Mouse (Mus musculus) brown adipose tissue, adult 24 weeks (tissue): ENCODE data around the gene Rnf187. TPM values are rescaled to one million over a fixed set of nuclear protein-coding genes. Genes with fewer than 3 reads are reported as not detected.

Experiments
- H3K27ac ChIP-seq: fragments of 200-500 bp; replicated peaks from 2 replicates; pipeline ENCODE4 v1.5.1; 2012; ENCODE audit warnings: low read depth, mild to moderate bottlenecking, low read length
- H3K4me1 ChIP-seq: fragments of 200-500 bp; 2 replicates; pipeline ENCODE4 v1.6.1; 2012; ENCODE audit warnings: low read length, mixed read lengths; ENCODE audit not compliant: control insufficient read depth, insufficient read depth, insufficient read length
- H3K4me3 ChIP-seq: fragments of 200-500 bp; 2 replicates; pipeline ENCODE4 v1.5.1; 2012; ENCODE audit warnings: low read depth, mild to moderate bottlenecking, low read length, moderate library complexity; ENCODE audit not compliant: insufficient read depth
- polyA plus RNA-seq: library from polyadenylated mRNA; stranded (reverse); fragments of >200 nt; gene quantifications from 2 replicates; pipeline ENCODE4 v1.2.4, GENCODE M21; 2012; ENCODE audit not compliant: missing spikeins, insufficient read depth, insufficient read length

Gene Rnf187
- polyA plus RNA-seq, 1 experiment = 79.9 TPM

DNA sequence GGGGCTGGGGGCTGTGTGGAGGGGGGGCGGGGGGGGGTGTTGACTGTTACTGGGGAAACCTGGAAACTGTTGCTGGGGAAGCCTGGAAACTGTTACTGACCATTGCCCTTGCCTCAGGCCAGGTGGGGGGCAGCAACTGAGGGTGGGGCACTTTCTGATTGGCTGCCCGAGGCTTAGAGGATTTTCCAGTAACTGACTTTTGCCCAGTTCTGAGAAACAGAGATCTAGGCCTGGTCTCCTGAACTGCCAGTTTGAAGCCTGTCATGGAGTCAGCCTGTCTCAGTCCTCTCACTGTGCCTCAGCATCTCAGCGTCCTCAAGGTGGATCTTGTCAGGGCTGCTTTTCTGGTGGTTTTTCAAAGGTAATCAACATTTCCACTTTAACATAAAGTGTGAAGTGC lies 35.7 kb upstream of the Rnf187 start:
- H3K4me1 ChIP-seq = peaks cover 4% of the 10 kb centered on the region; the same call in 1 of the 2 replicates
- no peak overlapping the region for H3K27ac ChIP-seq
- H3K4me3 ChIP-seq = no peak overlapping the region

DNA sequence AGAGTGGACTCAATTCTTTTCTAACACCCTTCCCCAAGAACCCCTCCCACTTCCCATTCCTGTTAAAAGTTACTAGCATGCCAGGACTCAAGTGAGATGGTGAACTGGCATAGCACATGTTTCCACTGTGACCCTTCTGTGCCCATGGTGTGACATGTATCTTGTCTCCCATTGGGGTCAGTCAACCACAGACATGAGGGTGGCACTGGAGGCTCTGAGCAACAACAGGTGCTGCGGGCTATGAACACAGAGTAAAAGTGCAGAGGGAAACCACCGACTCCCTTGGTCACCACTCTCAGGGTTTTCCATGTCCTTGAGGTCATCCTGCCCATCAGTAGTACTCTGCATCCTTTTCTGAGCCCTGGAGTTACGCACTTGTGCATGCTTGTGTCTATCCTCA lies 33.1 kb upstream of the Rnf187 start:
- H3K4me1 ChIP-seq = 0 out of 2 replicates have a peak, but pooled peaks cover 2% of the 10 kb centered on the region
- no peak overlapping the region for H3K4me3 ChIP-seq
- no peak overlapping the region for H3K27ac ChIP-seq

DNA sequence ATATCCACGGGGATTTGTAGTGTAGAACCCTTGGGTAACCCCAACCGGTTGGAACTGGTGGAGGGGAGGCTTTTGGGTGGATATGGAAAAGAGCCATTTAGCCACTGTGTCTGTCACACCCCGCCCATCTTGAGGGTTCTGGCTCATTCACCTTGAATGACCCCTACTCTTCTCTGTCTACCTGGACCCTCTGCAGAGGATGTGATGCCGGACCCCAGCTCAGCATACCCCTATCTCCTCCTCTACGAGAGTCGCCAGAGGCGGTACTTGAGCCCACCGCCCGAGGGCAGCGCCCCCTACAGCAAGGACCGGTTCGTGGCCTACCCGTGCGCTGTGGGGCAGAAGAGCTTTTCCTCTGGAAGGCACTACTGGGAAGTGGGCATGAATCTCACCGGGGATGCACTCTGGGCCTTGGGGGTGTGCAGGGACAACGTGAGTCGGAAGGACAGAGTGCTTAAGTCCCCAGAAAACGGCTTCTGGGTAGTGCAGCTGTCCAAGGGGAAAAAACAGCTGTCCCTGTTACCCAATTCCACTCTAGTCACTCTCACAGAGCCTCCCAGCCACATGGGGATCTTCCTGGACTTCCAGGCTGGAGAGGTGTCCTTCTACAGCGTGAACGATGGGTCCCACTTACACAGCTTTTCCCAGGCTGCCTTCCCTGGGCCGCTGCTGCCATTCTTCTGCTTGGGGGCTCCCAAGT lies 32.3 kb upstream of the Rnf187 start:
- Histone ChIP-seq H3K4me3 (no peak overlapping the region), H3K27ac (no peak overlapping the region), H3K4me1 (0 out of 2 replicates have a peak, but pooled peaks cover 2% of the 10 kb centered on the region)

DNA sequence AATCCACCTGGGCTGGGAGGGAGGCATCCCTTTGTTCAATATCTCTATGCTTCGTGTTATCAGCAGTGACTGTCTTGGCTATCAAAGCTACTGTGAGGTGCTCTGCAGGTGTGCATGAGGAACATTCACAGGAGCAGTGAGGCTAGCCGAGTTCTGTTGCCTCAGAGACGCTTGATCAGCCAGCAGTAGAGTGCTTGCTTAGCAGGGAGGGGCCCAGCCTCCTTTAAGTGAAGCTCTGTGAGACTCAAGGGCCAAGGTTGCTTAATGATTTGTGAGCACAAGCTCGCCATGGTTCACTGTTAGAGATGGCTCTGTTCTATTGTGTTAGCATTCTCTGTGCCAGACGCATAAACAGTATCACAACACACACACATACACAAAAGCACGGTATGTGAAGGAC lies 30.9 kb upstream of the Rnf187 start:
- Histone ChIP-seq H3K4me3 (no peak overlapping the region), H3K27ac (no peak overlapping the region), H3K4me1 (no peaks in the 10 kb centered on the region)

DNA sequence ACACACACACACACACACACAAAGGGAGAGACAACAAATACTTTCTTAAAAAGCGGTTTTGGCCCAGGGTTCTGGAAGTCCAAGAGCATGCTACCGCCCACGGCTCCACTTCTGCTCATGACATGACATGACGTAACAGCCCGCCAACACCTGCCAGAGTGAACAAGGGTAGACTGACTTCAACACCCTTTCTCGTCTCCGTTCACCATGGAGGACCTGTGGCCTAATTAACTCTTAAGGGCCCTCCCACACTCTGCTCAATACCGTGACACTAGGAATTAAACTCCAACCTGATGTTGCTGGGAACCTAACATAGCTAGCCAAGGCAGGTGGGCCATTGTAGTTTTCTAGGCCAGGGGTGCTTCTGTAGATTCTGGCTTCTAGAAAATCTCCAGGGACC lies 30.3 kb upstream of the Rnf187 start:
- Histone ChIP-seq H3K27ac (no peak overlapping the region), H3K4me1 (no peaks in the 10 kb centered on the region), H3K4me3 (no peak overlapping the region)

DNA sequence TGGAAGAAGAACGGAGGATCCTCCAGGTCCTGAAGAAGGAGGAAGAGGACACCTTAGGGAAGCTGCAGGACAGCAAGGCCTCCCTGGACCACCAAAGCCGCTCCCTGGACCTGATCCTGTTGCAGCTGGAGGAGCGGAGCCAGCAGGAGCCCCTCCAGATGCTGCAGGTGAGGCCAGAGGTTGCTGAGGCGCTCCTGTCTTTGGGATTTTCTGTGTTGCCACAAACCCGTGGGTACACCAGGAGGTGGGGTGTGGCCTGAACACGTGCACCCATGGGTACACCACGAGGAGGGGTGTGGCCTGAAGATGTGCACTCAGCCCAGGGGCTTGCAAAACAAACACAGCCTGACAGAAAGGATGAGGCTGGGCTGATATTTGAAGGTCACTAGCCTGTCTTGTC lies 29.8 kb upstream of the Rnf187 start:
- Histone ChIP-seq H3K4me3 (no peak overlapping the region), H3K4me1 (no peaks in the 10 kb centered on the region)

DNA sequence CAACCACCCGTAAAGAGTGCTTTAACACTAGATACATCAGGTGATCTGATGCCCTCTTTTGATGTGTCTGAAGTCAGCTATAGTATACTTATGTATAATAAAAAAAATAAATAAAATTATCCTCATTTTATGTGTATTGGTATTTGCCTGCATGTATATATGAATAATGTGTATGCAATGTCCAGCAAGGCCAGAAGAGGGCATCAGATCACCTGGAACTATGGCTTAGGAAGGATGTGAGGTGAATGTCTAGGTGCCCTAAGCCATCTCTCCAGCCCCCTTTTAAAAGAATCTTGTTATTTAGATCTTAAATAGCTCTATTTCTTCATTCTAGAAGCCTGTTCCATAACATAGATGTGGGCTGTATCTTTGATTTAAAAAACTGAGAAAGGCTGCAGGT lies 28.6 kb upstream of the Rnf187 start:
- Histone ChIP-seq H3K4me3 (no peak overlapping the region), H3K27ac (no peak overlapping the region), H3K4me1 (no peaks in the 10 kb centered on the region)

More for the DNA sequence above, 29.8 kb upstream of the Rnf187 start:
- no peak overlapping the region for H3K27ac ChIP-seq

DNA sequence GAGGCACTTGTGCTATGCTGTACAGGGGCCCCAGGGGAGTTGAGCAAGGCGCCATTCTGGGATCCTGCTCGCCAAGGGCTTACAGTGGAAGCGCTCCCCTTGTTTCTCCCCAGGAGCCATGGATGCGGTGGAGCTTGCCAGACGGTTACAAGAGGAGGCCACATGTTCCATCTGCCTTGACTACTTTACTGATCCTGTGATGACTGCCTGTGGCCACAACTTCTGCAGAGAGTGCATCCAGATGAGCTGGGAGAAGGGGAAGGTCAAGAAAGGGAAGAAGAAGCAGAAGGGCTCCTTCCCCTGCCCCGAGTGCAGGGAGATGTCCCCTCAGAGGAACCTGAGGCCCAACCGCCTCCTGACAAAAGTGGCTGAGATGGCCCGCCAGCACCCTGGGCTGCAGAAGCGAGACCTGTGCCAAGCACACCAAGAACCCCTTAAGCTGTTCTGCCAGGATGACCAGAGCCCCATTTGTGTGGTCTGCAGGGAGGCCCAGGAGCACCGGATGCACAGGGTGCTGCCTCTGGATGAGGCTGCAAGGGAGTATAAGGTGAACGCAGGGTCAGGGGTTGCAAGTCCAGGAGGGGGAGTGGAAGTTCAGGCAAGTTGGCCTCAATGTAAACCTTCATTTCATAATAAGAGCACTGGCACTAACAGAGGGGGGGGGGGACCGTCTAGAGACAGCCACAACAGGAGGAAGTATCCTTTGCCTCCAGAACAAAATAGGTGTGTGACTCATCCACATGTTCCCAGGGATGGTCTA lies 26.5 kb upstream of the Rnf187 start:
- Histone ChIP-seq H3K27ac (no peak overlapping the region), H3K4me1 (no peaks in the 10 kb centered on the region), H3K4me3 (no peak overlapping the region)

DNA sequence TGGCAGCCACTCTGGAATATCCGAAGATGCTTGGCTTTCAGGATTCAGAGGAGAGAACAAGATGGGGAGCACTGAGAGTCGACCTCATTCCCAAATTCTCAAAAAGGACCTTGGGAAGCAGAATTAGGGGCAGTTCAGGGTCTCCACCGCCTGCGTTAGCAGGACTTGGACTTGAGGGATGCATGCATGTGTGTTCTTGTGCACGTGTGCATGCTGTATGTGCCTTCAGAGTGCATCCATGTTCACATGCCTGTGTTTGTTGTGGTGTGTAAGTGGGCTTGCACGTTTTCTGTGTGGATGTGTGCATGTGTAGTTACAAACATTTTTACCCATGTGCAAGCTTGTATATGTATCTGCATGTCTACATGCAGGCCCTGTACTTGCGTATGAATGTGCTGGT lies 25.5 kb upstream of the Rnf187 start:
- Histone ChIP-seq H3K27ac (no peak overlapping the region), H3K4me3 (no peak overlapping the region), H3K4me1 (no peaks in the 10 kb centered on the region)

DNA sequence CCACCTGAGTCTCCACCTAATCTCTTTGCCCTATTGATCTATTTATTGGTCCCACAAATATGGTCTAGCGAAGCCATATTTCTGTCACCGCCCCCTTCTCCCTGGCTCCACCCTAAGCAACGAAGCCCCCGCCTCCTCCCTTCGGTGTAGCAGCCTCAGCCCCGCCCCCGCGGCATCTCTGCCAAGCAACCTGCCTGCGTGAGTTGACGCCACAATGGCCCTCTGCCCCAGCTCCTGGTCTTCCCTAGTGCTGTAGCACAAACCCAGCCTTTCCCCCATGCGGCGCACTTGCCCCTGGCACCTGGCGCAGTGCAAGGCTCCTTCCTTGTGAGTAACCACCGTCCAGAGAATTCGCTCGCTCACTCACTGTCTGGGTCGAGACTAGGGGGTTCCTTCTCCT lies 24.8 kb upstream of the Rnf187 start:
- Histone ChIP-seq H3K27ac (no peak overlapping the region), H3K4me1 (no peaks in the 10 kb centered on the region), H3K4me3 (no peak overlapping the region)

DNA sequence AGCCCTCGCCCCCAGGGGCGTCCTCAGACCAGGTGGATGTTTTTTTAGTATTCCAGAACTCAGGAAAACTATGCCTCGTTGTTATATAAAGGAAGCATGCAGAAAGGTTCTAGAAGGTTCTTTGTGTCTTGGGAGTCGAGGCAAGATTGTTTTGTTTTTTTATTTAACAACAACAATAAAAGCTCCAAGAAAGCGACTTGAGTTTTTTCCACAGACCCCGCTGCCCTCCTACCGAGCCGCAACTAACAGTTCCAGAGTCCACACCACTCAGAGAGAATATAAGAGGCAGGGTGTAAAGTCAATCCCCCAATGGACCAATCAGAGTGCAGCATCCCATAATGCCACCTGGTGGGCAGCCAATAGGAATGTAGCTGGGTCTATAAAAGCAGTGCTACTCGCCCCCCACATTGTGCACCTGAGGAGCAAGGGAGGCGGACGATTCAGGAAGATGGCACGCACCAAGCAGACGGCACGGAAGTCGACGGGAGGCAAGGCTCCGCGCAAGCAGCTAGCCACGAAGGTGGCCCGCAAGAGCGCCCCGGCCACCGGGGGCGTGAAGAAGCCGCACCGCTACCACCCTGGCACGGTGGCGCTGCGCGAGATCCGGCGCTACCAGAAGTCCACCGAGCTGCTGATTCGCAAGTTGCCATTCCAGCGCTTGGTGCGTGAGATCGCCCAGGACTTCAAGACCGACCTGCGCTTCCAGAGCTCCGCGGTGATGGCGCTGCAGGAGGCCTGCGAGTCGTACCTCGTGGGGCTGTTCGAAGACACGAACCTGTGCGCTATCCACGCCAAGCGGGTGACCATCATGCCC lies 22.9 kb upstream of the Rnf187 start:
- Histone ChIP-seq H3K4me3 (no peak overlapping the region), H3K27ac (no peak overlapping the region), H3K4me1 (peaks cover 8% of the 10 kb centered on the region; the same call in 1 of the 2 replicates)

DNA sequence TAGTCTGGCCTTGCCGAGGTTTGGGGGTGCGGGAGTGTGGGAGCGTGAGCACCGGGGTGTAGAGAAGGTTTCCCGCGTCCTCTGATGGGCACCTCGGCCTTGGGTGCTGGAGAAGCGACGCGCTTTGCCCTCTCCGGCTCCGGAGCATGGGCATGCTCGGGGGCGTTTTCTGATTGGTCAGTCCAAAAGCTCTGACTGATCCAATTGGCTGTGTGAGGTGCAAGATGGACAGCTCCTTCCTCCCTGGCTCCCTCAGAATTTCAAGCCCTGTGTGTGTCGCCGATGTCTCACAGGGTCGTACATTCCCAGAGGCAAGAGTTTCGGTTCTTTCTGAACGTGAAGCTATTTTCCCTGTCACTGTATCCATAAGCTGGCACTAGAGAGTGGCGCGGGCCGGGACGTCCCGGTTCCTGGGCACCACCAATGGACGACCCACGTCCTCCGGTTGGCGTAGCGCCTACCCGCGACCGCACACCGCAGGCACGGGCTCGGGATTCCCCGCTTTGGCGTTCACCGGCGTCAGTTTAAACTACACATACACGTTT lies 21.3 kb upstream of the Rnf187 start:
- H3K4me1 ChIP-seq = peaks cover 8% of the 10 kb centered on the region; the same call in 1 of the 2 replicates
- no peak overlapping the region for H3K27ac ChIP-seq
- peak overlapping the region; percentile 90 for H3K4me3 ChIP-seq

DNA sequence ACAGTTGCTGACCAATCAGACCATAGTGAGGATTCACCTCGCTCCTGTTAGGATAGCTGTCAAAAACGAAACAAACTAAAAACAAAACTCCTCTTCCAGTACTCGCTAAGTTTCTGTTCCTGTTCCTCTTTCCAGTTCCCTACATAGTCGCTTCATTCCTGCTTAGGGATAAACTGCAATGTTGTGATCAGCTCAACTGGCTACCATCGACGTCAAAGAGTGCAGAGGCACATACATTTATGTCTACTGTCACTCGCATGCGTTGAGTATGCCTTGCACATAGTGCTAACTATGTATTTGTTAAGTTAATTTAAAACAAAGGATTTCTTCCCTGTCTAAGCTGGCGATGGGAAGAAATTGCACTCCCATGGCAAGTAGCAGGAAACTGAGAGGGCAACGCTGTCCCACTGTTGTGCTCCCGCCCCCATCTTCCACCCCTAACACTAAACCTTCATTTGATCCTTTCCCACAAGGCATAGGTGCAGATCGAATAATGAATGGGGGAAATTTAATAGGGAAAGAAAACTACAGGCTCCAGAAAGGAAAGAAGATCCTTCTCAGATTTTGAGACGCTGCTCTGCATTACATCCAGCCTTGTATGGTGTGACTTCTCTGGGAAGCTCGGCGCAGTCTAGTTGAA lies 20.6 kb upstream of the Rnf187 start:
- Histone ChIP-seq H3K4me1 (peaks cover 8% of the 10 kb centered on the region; the same call in 1 of the 2 replicates), H3K27ac (0 out of 2 replicates have a peak overlapping the region, but pooled peaks have one; percentile 43), H3K4me3 (0 out of 2 replicates have a peak overlapping the region, but pooled peaks have one; percentile 1)

DNA sequence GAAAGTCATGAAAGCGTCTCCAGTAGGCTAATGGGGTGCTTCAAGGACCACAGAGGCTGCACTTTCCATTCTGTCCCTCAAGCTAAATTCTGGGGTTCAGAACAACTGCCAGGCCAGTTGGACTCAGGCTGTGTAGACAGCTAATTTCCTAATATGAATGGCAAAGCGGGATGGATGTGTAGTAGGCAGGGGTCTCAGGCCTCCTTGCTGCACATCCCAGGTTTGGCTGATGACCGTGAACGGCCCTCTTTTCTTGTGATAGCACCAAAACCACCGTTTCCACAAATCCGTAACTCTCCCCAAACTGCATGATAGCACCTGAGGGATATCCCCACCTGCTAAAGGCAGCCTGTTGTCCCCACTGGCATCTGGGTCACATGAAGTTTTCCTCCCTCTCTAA lies 19.8 kb upstream of the Rnf187 start:
- Histone ChIP-seq H3K27ac (no peak overlapping the region), H3K4me1 (peaks cover 8% of the 10 kb centered on the region; the same call in 1 of the 2 replicates)

More for the DNA sequence above, 19.8 kb upstream of the Rnf187 start:
- H3K4me3 ChIP-seq = no peak overlapping the region
